Comparison of ENCODE assay signal across 13 mouse cellular contexts in genomic region chr5:126096616-126097261, GRCm38 (mm10).
DNase-seq lines count a peak whose midpoint lies in the region; ATAC-seq and TF ChIP-seq lines count a peak whose summit lies in the region.
"Had no signal": no experiment of that assay in that cellular context is flagged by ENCODE, and none has a peak within 500 bp of the region (broad histone marks: within the 10 kb centered on the region; RNA-seq: fewer than 3 reads in every experiment).

No protein-coding gene starts in this region.

- 81% methylated on average over 6 of the region's 6 CpGs for WGBS in hindbrain, embryonic 11.5 days
- WGBS in hindbrain, embryonic 12.5 days = 80% methylated on average over 6 of the region's 6 CpGs

- H3K4me3 ChIP-seq in hindbrain, embryonic 11.5 days (ENCODE audit: low read depth, low read length) = no peak overlapping the region
- no peak overlapping the region for H3K4me3 ChIP-seq in hindbrain, embryonic 12.5 days
- H3K4me3 ChIP-seq: heart, embryonic 15.5 days; hindbrain, embryonic 15.5 days had no signal

- no peak overlapping the region for H3K9ac ChIP-seq in hindbrain, embryonic 11.5 days (ENCODE audit: low read depth, low read length)
- H3K9ac ChIP-seq in hindbrain, embryonic 12.5 days = no peak overlapping the region
- H3K9ac ChIP-seq: heart, embryonic 15.5 days; hindbrain, embryonic 15.5 days had no signal

- no peaks in the 10 kb centered on the region for H3K9me3 ChIP-seq in hindbrain, embryonic 11.5 days (ENCODE audit: control insufficient read depth, low read length)
- no peaks in the 10 kb centered on the region for H3K9me3 ChIP-seq in hindbrain, embryonic 12.5 days (replicated peaks)
- H3K9me3 ChIP-seq: heart, embryonic 15.5 days; hindbrain, embryonic 15.5 days had no signal

- POLR2A ChIA-PET in Patski (lab: Charles Lee) = no interaction called here

- ATAC-seq in hindbrain, embryonic 11.5 days (ENCODE audit: low FRiP score) = no peak
- ATAC-seq in hindbrain, embryonic 12.5 days (ENCODE audit: low FRiP score) = no peak
- no peak for ATAC-seq in Patski

- no peak overlapping the region for H3K4me2 ChIP-seq in hindbrain, embryonic 11.5 days (replicated peaks; ENCODE audit: low read depth, low read length)
- no peak overlapping the region for H3K4me2 ChIP-seq in hindbrain, embryonic 12.5 days (replicated peaks)
- H3K4me2 ChIP-seq: heart, embryonic 15.5 days; hindbrain, embryonic 15.5 days had no signal

- CTCF ChIA-PET in Patski (lab: Charles Lee) = no interaction called here

- peak; percentile 30 for TF ChIP-seq CTCF in Patski (IDR thresholded peaks at IDR 0.05)

- no peak overlapping the region for H3K27ac ChIP-seq in hindbrain, embryonic 11.5 days (ENCODE audit: low read depth, low read length)
- no peak overlapping the region for H3K27ac ChIP-seq in hindbrain, embryonic 12.5 days
- H3K27ac ChIP-seq: heart, embryonic 15.5 days; hindbrain, embryonic 15.5 days had no signal

- no peaks in the 10 kb centered on the region for H3K36me3 ChIP-seq in hindbrain, embryonic 11.5 days (ENCODE audit: control insufficient read depth, insufficient read depth, low read length)
- H3K36me3 ChIP-seq in hindbrain, embryonic 12.5 days = no peaks in the 10 kb centered on the region
- H3K36me3 ChIP-seq: heart, embryonic 15.5 days; hindbrain, embryonic 15.5 days had no signal

- H3K4me1 ChIP-seq in hindbrain, embryonic 11.5 days (replicated peaks; ENCODE audit: control insufficient read depth, insufficient read depth, low read length) = no peaks in the 10 kb centered on the region
- no peaks in the 10 kb centered on the region for H3K4me1 ChIP-seq in hindbrain, embryonic 12.5 days
- H3K4me1 ChIP-seq: heart, embryonic 15.5 days had no signal

- intact Hi-C loops in left cerebral cortex, postnatal 4 days (cut with DNase I) = no loop called here
- intact Hi-C loops in left cerebral cortex, postnatal 36 days (cut with DNase I) = no loop called here

- DNase-seq in hindbrain, embryonic 11.5 days (ENCODE audit: low spot score) = peak; percentile 26
- peak; percentile 50 for DNase-seq in left cerebral cortex, postnatal 4 days
- no peak for DNase-seq in left cerebral cortex, postnatal 36 days (ENCODE audit: low spot score in 2 of 2)
- DNase-seq in ES-CJ7 (ENCODE audit: low read depth, low spot score) (peak; percentile 28), Patski (ENCODE audit: low read depth, low spot score) (no peak)
- DNase-seq in adrenal gland, postnatal 4 days (ENCODE audit: low spot score in 2 of 2) = no peak
- DNase-seq: adrenal gland, adult 8-10 months; kidney, adult 2 months; lung, adult 18-20 months; thymus, postnatal 25 days had no signal

- in situ Hi-C loops in Patski (cut with MboI; ENCODE audit: low pct_unique_long_range_greater_than_20kb) = no loop called here

- H3K27me3 ChIP-seq in hindbrain, embryonic 11.5 days (ENCODE audit: control insufficient read depth, insufficient read depth, low read length) = no peaks in the 10 kb centered on the region
- H3K27me3 ChIP-seq in hindbrain, embryonic 12.5 days = no peaks in the 10 kb centered on the region
- no peaks in the 10 kb centered on the region for H3K27me3 ChIP-seq in Patski
- H3K27me3 ChIP-seq: heart, embryonic 15.5 days; hindbrain, embryonic 15.5 days had no signal

Comparison
In these comparisons a context has a peak if more than half of its experiments do, and no peak if none do; other contexts are left out.
1. DNase-seq: peak in hindbrain, embryonic 11.5 days (single experiment), left cerebral cortex, postnatal 4 days (single experiment) and ES-CJ7 (single experiment); none in left cerebral cortex, postnatal 36 days (0 of 2), Patski (single experiment) and adrenal gland, postnatal 4 days (0 of 2).